Mouse (Mus musculus): ENCODE results near the gene Hmgb1.

- TF ChIP-seq POLR2A (IDR thresholded peaks at IDR 0.05; ENCODE audit: borderline replicate concordance, extremely low read depth, insufficient read depth, insufficient read length, poor library complexity, severe bottlenecking) (no peak), CTCF (IDR thresholded peaks at IDR 0.05; ENCODE audit: borderline replicate concordance, extremely low read depth, insufficient read depth, insufficient read length) (no peak)
Measured at GRCm38 (mm10) chr5:149089456-149089855, 94.8 kb downstream of the Hmgb1 start.
